Mouse (Mus musculus): ENCODE measurements at regions not wholly inside any gene's neighbourhood (a gene's known extent, or its start where the extent isn't known, plus 50 kb on each side); places are given as distances from the start of the nearest gene placed in this dataset.

GRCm38 (mm10) chr2:43403348-43403747 lies 151.8 kb upstream of the Kynu start:
- no peak for DNase-seq (ENCODE audit: low spot score in 2 of 2)
- intact Hi-C loops (cut with DNase I), result no loop called here

GRCm38 (mm10) chr2:43404163-43404967 lies 150.8 kb upstream of the Kynu start:
- DNase-seq (ENCODE audit: low spot score in 2 of 2), result no peak
- intact Hi-C loops (cut with DNase I), result no loop called here

GRCm38 (mm10) chr2:43437251-43437650 lies 117.9 kb upstream of the Kynu start:
- intact Hi-C loops (cut with DNase I), result no loop called here
- DNase-seq (ENCODE audit: low spot score in 2 of 2), result no peak

GRCm38 (mm10) chr2:43455158-43455873 lies 99.8 kb upstream of the Kynu start:
- DNase-seq (ENCODE audit: low spot score in 2 of 2), result peak; percentile 15 to 34
- intact Hi-C loops (cut with DNase I), result no loop called here

GRCm38 (mm10) chr2:43469161-43469560 lies 86.0 kb upstream of the Kynu start:
- intact Hi-C loops (cut with DNase I), result no loop called here

GRCm38 (mm10) chr2:43469893-43470292 lies 85.2 kb upstream of the Kynu start:
- no peak for DNase-seq (ENCODE audit: low spot score in 2 of 2)
- intact Hi-C loops (cut with DNase I), result no loop called here

More at GRCm38 (mm10) chr2:43469161-43469560, 86.0 kb upstream of the Kynu start:
- DNase-seq (ENCODE audit: low spot score in 2 of 2), result no peak

- intact Hi-C loops (cut with DNase I), result no loop called here
- DNase-seq (ENCODE audit: low spot score in 2 of 2), result no peak
Measured at GRCm38 (mm10) chr2:43478494-43478893, 76.6 kb upstream of the Kynu start.

GRCm38 (mm10) chr2:43479871-43480270 lies 75.3 kb upstream of the Kynu start:
- intact Hi-C loops (cut with DNase I), result no loop called here
- DNase-seq (ENCODE audit: low spot score in 2 of 2), result no peak

Measured in left cerebral cortex, postnatal 14 days (tissue).